Mouse (Mus musculus) effector memory CD4-positive, alpha-beta T cell, adult 5 months (primary cell): ENCODE data around the gene Zfp704. TPM values are rescaled to one million over a fixed set of nuclear protein-coding genes. Genes with fewer than 3 reads are reported as not detected.

Experiments used
- polyA plus RNA-seq: library from polyadenylated mRNA; unstranded; fragments of 100-300 nt; shearing (Covaris generic); gene quantifications from one replicate; pipeline ENCODE4 v1.2.1, GENCODE M21; 2017

Zfp704 gene
- 0.10 TPM for polyA plus RNA-seq

DNA sequence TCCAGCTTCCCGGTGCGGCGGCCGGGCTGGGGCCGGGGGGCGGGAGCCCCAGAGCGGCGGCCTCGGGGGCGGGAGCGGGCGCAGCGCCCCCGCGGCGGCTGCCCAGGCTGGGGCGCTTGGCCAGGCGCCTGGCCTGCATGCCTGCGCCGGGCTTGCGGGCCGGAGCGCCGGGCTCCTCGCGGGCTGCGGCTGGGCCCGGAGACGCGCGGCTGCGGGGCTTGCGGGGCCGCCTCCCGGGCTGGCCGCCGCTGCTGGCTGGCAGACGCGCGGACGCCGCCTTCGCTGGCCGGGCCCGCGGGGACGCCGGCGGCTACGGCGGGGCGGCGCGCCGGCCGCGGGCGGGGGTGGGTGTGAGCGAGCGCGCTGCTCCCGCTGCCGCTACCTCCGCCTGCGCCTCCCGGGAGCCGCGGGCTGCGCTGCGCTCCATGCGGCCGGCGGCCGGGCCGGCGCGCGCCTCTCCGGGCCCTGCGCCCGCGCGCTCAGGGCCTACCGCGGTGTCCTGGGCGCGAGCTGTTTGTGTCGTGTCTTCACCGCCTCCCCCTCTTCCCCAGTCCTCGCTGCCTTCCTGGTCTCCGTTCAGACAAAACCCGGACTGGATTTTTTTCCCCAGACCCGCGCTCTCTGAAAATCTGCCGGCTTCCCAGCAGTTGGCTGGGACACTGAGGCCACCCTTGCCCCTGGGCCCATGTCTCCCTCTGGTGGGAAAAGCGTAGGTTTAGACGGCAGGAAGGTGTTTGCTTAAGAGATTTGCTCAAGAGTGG is at the start of gene Zfp704:
TSS of gene Zfp704 (minus strand) at position 505 of the 761 bp plus-strand sequence.

